Mouse (Mus musculus) heart, adult 11 months (tissue): ENCODE results near the gene Ch25h.

Experiments used
- DNase-seq: peaks from one replicate; pipeline ENCODE4 v3.0.0; 2022

The Ch25h gene

DNA sequence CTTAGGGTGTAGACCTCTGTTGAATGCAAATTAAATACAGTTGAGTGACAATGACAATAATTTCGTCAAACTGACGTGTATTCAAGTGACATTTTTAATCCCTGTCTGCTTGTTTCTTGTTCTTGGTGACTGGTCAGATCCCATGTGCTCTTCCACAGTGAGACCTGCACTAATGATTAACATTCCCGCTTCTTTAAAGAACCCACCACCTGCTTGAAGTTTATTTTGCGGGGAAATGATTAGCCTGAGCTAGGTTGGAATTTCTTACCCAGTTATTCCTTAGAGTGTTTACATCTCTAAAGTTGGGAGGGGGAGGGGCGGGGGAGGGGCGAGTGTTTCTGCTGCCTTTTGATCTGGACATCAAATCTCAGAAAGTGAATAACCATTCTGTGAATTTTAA, 6.7 kb downstream of the Ch25h start:
- DNase-seq: no peak

DNA sequence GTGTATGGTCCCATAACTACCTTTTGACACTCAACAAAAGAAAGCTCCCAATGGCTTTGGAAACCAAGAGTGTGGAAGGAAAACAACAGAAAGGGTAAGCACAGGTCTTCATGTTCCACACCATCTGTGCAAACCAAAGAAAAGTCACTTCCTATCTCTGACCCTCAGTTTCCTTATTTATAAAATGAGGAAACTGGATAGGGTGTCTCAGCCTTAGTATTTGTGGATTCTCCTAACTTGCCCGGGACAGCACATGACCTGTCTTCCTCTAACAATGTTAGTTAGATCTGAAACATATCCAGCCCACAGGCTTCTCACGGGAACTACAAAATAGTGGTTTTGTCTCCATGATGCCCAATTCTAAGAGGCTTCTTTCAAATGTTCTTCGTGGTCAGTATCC, 10.5 kb downstream of the Ch25h start:
- DNase-seq: peak; percentile 92

DNA sequence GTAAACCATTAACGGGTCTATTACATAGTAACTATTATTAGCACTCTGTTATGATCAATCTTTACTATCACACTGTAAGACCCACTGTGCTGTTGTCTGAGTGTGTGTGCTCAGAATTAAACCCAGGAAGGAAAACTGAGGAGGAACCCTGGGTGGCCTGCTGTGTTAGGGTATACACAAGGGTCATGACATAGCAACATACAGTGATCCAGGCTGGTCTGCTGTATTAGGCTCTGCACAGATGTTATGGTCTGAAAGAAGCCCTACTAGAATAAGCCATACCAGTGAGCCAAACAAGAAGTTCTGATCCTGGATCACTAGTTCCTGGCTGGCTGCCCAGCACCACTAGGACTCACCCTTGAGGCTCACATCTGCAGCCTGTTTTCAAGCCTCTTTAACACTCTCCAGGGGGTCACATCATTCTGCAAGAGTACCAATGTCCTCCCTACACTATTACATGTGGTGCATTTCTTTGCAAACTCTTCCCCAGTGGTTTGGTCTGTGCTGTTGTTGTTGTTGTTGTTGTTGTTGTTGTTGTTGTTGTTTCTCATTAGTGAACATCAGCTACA, 13.4 kb downstream of the Ch25h start:
- no peak for DNase-seq

DNA sequence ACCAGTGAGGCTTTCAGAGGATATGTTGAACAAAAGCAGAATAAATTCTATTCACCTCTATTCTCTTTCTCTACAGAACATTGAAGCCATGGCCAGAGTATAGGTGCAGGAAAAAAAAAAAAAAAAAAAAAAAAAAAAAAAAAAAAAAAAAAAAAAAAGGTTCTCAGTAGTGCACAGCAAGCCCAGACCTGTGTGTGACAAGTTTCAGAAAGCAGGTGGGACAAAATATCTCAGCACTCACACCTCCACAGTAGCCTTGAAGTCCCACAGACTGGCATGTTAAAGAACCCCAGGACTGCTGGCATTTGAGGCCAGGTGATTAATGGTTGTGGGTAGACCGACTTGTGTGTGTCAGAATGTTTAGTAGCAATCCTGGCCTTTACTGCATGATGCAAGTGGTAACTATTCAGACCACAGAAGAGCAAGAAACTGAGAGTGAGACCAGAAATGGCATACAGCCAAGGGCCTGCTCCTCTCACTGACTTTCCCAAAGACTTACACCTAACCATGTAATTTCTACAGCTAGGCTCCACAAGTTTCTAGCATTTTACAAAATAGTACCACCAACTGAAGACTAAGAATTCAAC, 24.1 kb downstream of the Ch25h start:
- peak; percentile 87 for DNase-seq

DNA sequence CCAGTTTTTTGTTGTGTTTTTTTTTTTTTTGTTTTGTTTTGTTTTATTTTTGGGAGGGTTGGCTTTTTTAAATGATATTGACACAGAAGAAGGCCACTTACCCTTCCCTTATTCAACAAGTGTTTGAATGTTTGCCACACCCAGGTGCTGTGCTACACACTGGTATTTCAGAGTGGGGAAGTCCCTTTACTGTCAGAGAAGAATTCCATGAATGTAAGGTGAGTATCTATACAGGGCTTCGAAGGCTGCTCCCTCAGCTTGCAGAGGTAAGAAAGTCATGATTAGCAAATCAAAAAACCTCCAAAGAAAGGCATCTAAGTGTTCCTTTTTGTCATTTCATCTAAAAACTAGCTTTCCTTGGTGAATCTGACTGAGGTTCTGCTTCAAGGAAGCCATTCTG, 26.1 kb downstream of the Ch25h start:
- DNase-seq: no peak

DNA sequence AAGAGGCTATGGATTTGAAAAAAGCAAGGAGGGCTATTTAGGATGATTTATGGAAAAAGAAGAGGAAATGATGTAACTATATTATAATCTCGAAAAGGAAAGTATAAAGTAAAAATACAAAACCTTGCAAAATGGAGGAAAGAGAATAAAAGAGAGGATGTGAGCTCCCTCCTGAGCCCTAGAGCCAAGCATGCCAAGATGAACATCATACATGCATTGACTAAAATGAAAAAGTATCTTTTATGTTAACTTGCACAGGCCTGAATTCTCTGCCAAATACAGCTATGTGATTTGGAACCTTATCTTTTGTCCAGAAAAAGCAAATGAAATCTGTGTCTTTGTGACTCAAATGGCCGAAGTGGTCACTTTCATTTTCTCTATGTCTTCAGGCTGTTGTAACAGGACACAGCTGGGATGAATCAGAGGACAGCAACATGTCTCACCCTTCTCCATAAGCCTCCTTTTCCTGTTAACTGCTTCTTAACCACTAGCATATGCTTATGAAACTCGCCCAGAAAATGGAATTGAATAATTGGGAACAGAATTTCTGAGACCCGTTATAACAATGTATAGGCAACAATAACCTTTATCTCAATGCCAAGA, 29.5 kb downstream of the Ch25h start:
- peak; percentile 93 for DNase-seq

DNA sequence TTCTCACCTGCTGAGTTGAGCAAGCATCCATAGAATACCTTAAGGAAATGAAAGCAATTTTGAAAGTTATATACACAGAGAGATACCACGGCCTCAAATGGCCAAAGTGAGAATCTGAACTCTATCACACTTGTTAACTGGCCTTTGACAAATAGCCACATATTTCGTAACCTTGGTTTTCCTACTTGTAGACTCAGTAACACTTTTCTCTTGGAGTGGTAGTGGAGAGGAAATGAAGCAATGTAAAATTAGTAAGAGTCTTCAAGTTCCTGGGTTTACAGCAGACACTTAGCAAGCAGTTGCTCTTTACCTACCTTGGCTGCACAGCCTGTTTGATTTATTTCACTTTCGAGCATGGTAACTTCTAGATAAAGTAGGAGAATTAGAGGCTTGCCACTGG, 30.2 kb downstream of the Ch25h start:
- no peak for DNase-seq

DNA sequence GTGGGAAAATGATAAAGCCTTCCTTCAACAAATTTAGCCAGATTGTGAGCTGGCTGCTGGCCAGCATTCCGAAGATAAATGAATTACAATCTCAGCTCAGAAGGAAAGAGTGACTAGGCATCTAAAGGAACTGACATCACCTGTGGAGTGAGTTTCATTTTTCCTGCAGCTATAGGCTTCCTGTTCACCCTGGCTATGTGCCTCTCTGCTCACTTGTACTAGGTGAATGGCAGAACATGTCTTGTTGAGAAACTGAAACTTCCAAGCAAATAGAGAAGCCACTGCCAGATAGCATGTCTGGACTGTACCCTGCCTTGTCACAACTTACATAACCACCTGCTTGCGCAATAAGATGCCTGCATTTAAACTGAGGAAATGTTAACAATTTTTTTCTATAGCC, 33.0 kb downstream of the Ch25h start:
- peak; percentile 97 for DNase-seq

DNA sequence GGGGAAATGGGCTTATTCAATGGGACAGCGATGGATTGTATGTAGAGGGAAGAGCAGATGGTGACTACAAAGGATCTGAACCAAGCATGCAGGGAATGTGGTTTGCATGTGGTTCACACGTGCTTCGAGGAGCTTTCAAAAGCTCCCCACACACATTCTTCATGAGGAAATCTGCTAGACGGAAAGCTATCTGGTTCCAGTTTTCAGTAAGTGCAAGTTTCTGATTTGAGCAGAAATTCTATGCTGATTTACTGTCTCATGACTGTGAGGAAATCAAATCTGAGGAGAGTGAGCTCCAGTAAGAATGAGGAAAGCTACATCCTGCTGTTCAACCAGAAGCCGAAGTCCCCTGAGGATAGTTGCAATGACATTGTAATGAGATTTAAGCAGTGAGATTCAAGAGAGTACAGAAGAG, 39.8 kb downstream of the Ch25h start:
- no peak for DNase-seq

DNA sequence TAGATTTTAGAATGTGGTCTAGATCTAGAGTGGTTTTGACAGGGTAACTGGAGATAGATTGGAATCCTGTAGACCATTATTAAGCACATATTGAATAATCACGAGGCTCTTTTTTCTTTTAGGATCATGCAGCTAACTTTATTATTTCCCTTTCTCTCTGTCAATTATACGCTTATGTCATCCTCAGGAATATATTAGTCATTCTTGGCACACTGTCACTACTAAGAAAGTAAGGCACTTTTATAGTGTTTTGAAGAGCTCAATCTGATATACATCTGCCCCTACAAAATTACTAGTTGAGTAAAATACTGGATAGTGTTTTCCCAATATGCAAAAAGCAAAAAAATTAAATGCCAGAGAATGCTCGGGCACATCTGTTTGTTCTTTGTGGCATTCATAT, 43.6 kb downstream of the Ch25h start:
- DNase-seq: no peak

DNA sequence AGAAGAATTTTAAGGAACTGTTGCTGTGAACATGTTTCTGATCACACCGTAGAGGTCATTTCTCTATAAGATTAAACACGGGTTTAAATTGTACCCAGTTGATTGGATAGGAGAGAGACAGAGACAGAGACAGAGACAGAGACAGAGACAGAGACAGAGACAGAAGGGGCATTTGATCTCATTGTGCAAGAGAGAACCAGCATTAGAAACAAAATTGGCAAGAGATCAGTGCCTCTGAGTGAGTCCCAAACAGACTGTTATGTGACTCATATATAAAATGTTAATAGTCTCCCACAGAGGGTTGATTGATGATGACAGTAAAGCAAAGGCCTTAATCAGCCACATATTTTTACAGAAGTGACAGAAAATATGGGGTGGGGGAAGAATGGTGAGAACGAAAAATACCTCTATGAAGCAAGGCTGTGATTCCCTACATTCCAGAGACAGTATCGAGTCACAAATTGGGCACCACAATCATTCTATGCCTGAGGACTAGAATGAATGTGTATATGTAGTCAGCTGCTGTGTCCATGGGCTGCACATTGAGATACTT, 51.1 kb downstream of the Ch25h start:
- DNase-seq: no peak
